Mouse (Mus musculus) midbrain, embryonic 14.5 days (tissue): ENCODE measurements around the gene 4921530L21Rik. TPM values are rescaled to one million over a fixed set of nuclear protein-coding genes. Genes with fewer than 3 reads are reported as not detected.

Source experiments
- ATAC-seq: fragments of 200-750 bp; cut with Nextera tagmentation; 2 replicates; pipeline ENCODE4 v1.8.0; 2017; ENCODE audit warnings: moderate number of reproducible peaks, moderate library complexity; ENCODE audit not compliant: low FRiP score, low TSS enrichment
- DNase-seq: peaks from one replicate; pipeline ENCODE4 v3.0.0-alpha.2; 2015
- H3K27ac ChIP-seq: fragments of 300-500 bp; sonication (generic); replicated peaks from 2 replicates; pipeline ENCODE4 v1.5.1; 2014; ENCODE audit warnings: mild to moderate bottlenecking, low read depth, low read length, moderate library complexity
- H3K27me3 ChIP-seq: fragments of 300-500 bp; sonication (generic); 2 replicates; pipeline ENCODE4 v1.6.1; 2014; ENCODE audit warnings: low read length, control low read depth, mixed read lengths; ENCODE audit not compliant: control insufficient read depth, insufficient read depth
- H3K36me3 ChIP-seq: fragments of 300-500 bp; sonication (generic); 2 replicates; pipeline ENCODE4 v1.6.1; 2014; ENCODE audit warnings: low read length, control low read depth; ENCODE audit not compliant: control insufficient read depth, insufficient read depth
- H3K4me1 ChIP-seq: fragments of 300-500 bp; sonication (generic); 2 replicates; pipeline ENCODE4 v1.6.1; 2014; ENCODE audit warnings: mild to moderate bottlenecking, antibody characterized with exemption, low read length, control low read depth; ENCODE audit not compliant: control insufficient read depth, insufficient read depth
- H3K4me2 ChIP-seq: fragments of 300-500 bp; sonication (generic); 2 replicates; pipeline ENCODE4 v1.6.1; 2014; ENCODE audit warnings: mild to moderate bottlenecking, low read length, moderate library complexity
- H3K4me3 ChIP-seq: fragments of 300-500 bp; sonication (generic); replicated peaks from 2 replicates; pipeline ENCODE4 v1.5.1; 2014; ENCODE audit warnings: low read depth, low read length
- H3K9ac ChIP-seq: fragments of 300-500 bp; sonication (generic); replicated peaks from 2 replicates; pipeline ENCODE4 v1.6.1; 2014; ENCODE audit warnings: mild to moderate bottlenecking, low read length, moderate library complexity
- H3K9me3 ChIP-seq: fragments of 300-500 bp; sonication (generic); 2 replicates; pipeline ENCODE4 v1.6.1; 2016; ENCODE audit warnings: low read length, control low read depth, mixed read lengths; ENCODE audit not compliant: control insufficient read depth
- WGBS: fragments of 180-500 bp; shearing (Covaris S2); extraction: QIAGEN DNeasy Blood & Tissue Kit; methylation state at CpG from one replicate; pipeline ENCODE4 v1.1.7; 2014; 5-methylcytosine and 5-hydroxymethylcytosine counted together
- polyA plus RNA-seq: library from polyadenylated mRNA; unstranded; fragments of >200 nt; fragmentation: Nextera tagmentation; extraction: Ambion mirVana; gene quantifications from 2 replicates; pipeline ENCODE4 v1.2.1, GENCODE M21; 2014

The 4921530L21Rik gene
- polyA plus RNA-seq, 1 experiment from 2014 or later = not detected

- Histone ChIP-seq H3K27ac (no peak overlapping the region), H3K4me1 (no peaks in the 10 kb centered on the region), H3K9me3 (no peaks in the 10 kb centered on the region), H3K4me2 (no peak overlapping the region), H3K4me3 (no peak overlapping the region), H3K27me3 (no peaks in the 10 kb centered on the region), H3K9ac (no peak overlapping the region), H3K36me3 (no peaks in the 10 kb centered on the region)
- peak; percentile 40 for DNase-seq
- ATAC-seq = no peak
- 89% methylated on average over 1 of the region's 1 CpGs for WGBS
Measured at GRCm38 (mm10) chr14:95904591-95905095, 23.6 kb downstream of the 4921530L21Rik start.

GRCm38 (mm10) chr14:95913293-95913692 lies 32.2 kb downstream of the 4921530L21Rik start:
- Histone ChIP-seq H3K4me2 (no peak overlapping the region), H3K9ac (no peak overlapping the region), H3K36me3 (no peaks in the 10 kb centered on the region), H3K4me1 (no peaks in the 10 kb centered on the region), H3K27me3 (no peaks in the 10 kb centered on the region), H3K27ac (no peak overlapping the region), H3K4me3 (no peak overlapping the region), H3K9me3 (no peaks in the 10 kb centered on the region)
- WGBS = 92% methylated on average over 2 of the region's 2 CpGs
- peak; percentile 14 for DNase-seq
- no peak for ATAC-seq

- no peaks in the 10 kb centered on the region for H3K9me3 ChIP-seq
- H3K4me1 ChIP-seq = no peaks in the 10 kb centered on the region
- no peak overlapping the region for H3K4me2 ChIP-seq
- no peak for DNase-seq
- no peaks in the 10 kb centered on the region for H3K36me3 ChIP-seq
- no peak overlapping the region for H3K27ac ChIP-seq
- 83% methylated on average over 1 of the region's 1 CpGs for WGBS
- no peak overlapping the region for H3K4me3 ChIP-seq
- no peak for ATAC-seq
- H3K27me3 ChIP-seq = no peaks in the 10 kb centered on the region
- no peak overlapping the region for H3K9ac ChIP-seq
Measured at GRCm38 (mm10) chr14:95926742-95927141, 45.7 kb downstream of the 4921530L21Rik start.

- Histone ChIP-seq H3K9me3 (no peaks in the 10 kb centered on the region), H3K4me1 (no peaks in the 10 kb centered on the region), H3K4me2 (no peak overlapping the region), H3K36me3 (no peaks in the 10 kb centered on the region), H3K27me3 (no peaks in the 10 kb centered on the region), H3K4me3 (no peak overlapping the region), H3K27ac (no peak overlapping the region), H3K9ac (no peak overlapping the region)
- DNase-seq (peak; percentile 72), ATAC-seq (no peak)
- 85% methylated on average over 3 of the region's 3 CpGs for WGBS
Measured at GRCm38 (mm10) chr14:95927810-95928785, 47.0 kb downstream of the 4921530L21Rik start.
